ENCODE assay signal across 20 mouse cellular contexts in genomic region chr16:73011313-73011712, GRCm38 (mm10).
DNase-seq lines count a peak whose midpoint lies in the region; ATAC-seq lines count a peak whose summit lies in the region.
"Had no signal": no experiment of that assay in that cellular context is flagged by ENCODE, and none has a peak within 500 bp of the region (broad histone marks: within the 10 kb centered on the region; RNA-seq: fewer than 3 reads in every experiment).

No protein-coding gene starts in this region.

- no peak overlapping the region for H3K9ac ChIP-seq in limb, embryonic 12.5 days (replicated peaks)
- no peak overlapping the region for H3K9ac ChIP-seq in midbrain, embryonic 16.5 days (ENCODE audit: low read depth, low read length)
- H3K9ac ChIP-seq: embryonic facial prominence, embryonic 15.5 days; heart, embryonic 12.5 days had no signal

- DNase-seq in heart, adult 11 months: peak; percentile 16
- DNase-seq in heart, adult 8-10 months (ENCODE audit: low spot score): no peak
- DNase-seq in ES-CJ7 (ENCODE audit: low read depth, low spot score): peak; percentile 89
- DNase-seq in ZHBTc4 (ENCODE audit: low read depth, low spot score): peak; percentile 82
- no peak for DNase-seq in cerebellum, postnatal 36 days
- DNase-seq: adrenal gland, postnatal 14 days; cerebellum, adult 11-12 months; cerebellum, adult 9-10 months; cerebellum, postnatal 25 days; heart, adult 2 months; kidney, adult 11 months; kidney, adult 9 months had no signal

- H3K4me1 ChIP-seq in limb, embryonic 12.5 days (replicated peaks): peaks cover 49% of the 10 kb centered on the region
- H3K4me1 ChIP-seq in midbrain, embryonic 16.5 days (ENCODE audit: control insufficient read depth, insufficient read depth, low read length): no peaks in the 10 kb centered on the region

- peaks cover 26% of the 10 kb centered on the region for H3K36me3 ChIP-seq in limb, embryonic 12.5 days
- peaks cover 6% of the 10 kb centered on the region; the same call in 1 of the 2 replicates for H3K36me3 ChIP-seq in midbrain, embryonic 16.5 days (ENCODE audit: control insufficient read depth, insufficient read depth, low read length)

- no peak overlapping the region for H3K4me3 ChIP-seq in limb, embryonic 12.5 days (replicated peaks)
- H3K4me3 ChIP-seq in midbrain, embryonic 16.5 days (ENCODE audit: low read depth, low read length): no peak overlapping the region
- H3K4me3 ChIP-seq: embryonic facial prominence, embryonic 15.5 days; erythroblast, embryonic 14.5 days; forebrain, embryonic 10.5 days; heart, adult 2 months; heart, embryonic 12.5 days had no signal

- H3K4me2 ChIP-seq in limb, embryonic 12.5 days: peak overlapping the region; percentile 26; the same call in 1 of the 2 replicates
- no peak overlapping the region for H3K4me2 ChIP-seq in midbrain, embryonic 16.5 days (ENCODE audit: low read length)
- H3K4me2 ChIP-seq: embryonic facial prominence, embryonic 15.5 days; heart, embryonic 12.5 days had no signal

- peak overlapping the region; percentile 56 for H3K27ac ChIP-seq in limb, embryonic 12.5 days
- H3K27ac ChIP-seq in midbrain, embryonic 16.5 days (ENCODE audit: low read length): no peak overlapping the region
- H3K27ac ChIP-seq: embryonic facial prominence, embryonic 15.5 days; forebrain, embryonic 10.5 days; heart, adult 2 months had no signal

- no peak for ATAC-seq in limb, embryonic 12.5 days (ENCODE audit: insufficient number of reproducible peaks, insufficient read depth, low FRiP score, low TSS enrichment, low read depth)
- no peak for ATAC-seq in midbrain, embryonic 16.5 days
- ATAC-seq: forebrain, embryonic 14.5 days; hindbrain, embryonic 16.5 days had no signal

- no peaks in the 10 kb centered on the region for H3K9me3 ChIP-seq in limb, embryonic 12.5 days
- no peaks in the 10 kb centered on the region for H3K9me3 ChIP-seq in midbrain, embryonic 16.5 days (replicated peaks; ENCODE audit: control insufficient read depth, low read length, poor library complexity, severe bottlenecking)
- H3K9me3 ChIP-seq: embryonic facial prominence, embryonic 15.5 days; forebrain, embryonic 10.5 days; heart, embryonic 12.5 days had no signal

- WGBS in limb, embryonic 12.5 days: 16% methylated on average over 7 of the region's 7 CpGs
- WGBS in midbrain, embryonic 16.5 days: 72% methylated on average over 7 of the region's 7 CpGs

- no peaks in the 10 kb centered on the region for H3K27me3 ChIP-seq in limb, embryonic 12.5 days
- no peaks in the 10 kb centered on the region for H3K27me3 ChIP-seq in midbrain, embryonic 16.5 days (ENCODE audit: control insufficient read depth, insufficient read depth, low read depth, low read length)
- H3K27me3 ChIP-seq: embryonic facial prominence, embryonic 15.5 days; heart, embryonic 12.5 days had no signal

Comparison
In these comparisons a context has a peak if more than half of its experiments do, and no peak if none do; other contexts are left out.
1. DNase-seq: peak in heart, adult 11 months (single experiment), ES-CJ7 (single experiment) and ZHBTc4 (single experiment); none in heart, adult 8-10 months (single experiment) and cerebellum, postnatal 36 days (0 of 2).